Mouse (Mus musculus) midbrain, embryonic 16.5 days (tissue): ENCODE data around the gene Sf3b3. TPM values are rescaled to one million over a fixed set of nuclear protein-coding genes. Genes with fewer than 3 reads are reported as not detected.
"Not testable (repeated sequence)": the region's sequence is repeated elsewhere in the genome, so short reads cannot be mapped to it uniquely, and the experiment has no call there.

Experiments used
- ATAC-seq: fragments of 200-750 bp; cut with Nextera tagmentation; 2 replicates; pipeline ENCODE4 v1.8.0; 2017; ENCODE audit warnings: moderate TSS enrichment
- H3K27ac ChIP-seq: fragments of 300-500 bp; sonication (generic); 2 replicates; pipeline ENCODE4 v1.5.1; 2014; ENCODE audit warnings: mild to moderate bottlenecking, low read length, mixed read lengths
- H3K27me3 ChIP-seq: fragments of 300-500 bp; sonication (generic); 2 replicates; pipeline ENCODE4 v1.6.1; 2014; ENCODE audit warnings: low read depth, low read length, mixed read lengths; ENCODE audit not compliant: control insufficient read depth, insufficient read depth
- H3K36me3 ChIP-seq: fragments of 300-500 bp; sonication (generic); 2 replicates; pipeline ENCODE4 v1.6.1; 2014; ENCODE audit warnings: mild to moderate bottlenecking, low read length, moderate library complexity, mixed read lengths; ENCODE audit not compliant: control insufficient read depth, insufficient read depth
- H3K4me1 ChIP-seq: fragments of 300-500 bp; sonication (generic); 2 replicates; pipeline ENCODE4 v1.6.1; 2014; ENCODE audit warnings: mild to moderate bottlenecking, low read length, mixed read lengths; ENCODE audit not compliant: control insufficient read depth, insufficient read depth
- H3K4me2 ChIP-seq: fragments of 300-500 bp; sonication (generic); 2 replicates; pipeline ENCODE4 v1.6.1; 2014; ENCODE audit warnings: mild to moderate bottlenecking, low read length, mixed read lengths
- H3K4me3 ChIP-seq: fragments of 300-500 bp; sonication (generic); 2 replicates; pipeline ENCODE4 v1.5.1; 2014; ENCODE audit warnings: low read depth, mild to moderate bottlenecking, low read length, moderate library complexity, mixed read lengths
- H3K9ac ChIP-seq: fragments of 300-500 bp; sonication (generic); 2 replicates; pipeline ENCODE4 v1.6.1; 2014; ENCODE audit warnings: low read depth, low read length, mixed read lengths
- H3K9me3 ChIP-seq: fragments of 300-500 bp; sonication (generic); replicated peaks from 2 replicates; pipeline ENCODE4 v1.6.1; 2014; ENCODE audit warnings: mild to moderate bottlenecking, low read length, mixed read lengths; ENCODE audit not compliant: control insufficient read depth, poor library complexity, severe bottlenecking
- WGBS: fragments of 180-500 bp; shearing (Covaris S2); extraction: QIAGEN DNeasy Blood & Tissue Kit; methylation state at CpG from one replicate; pipeline ENCODE4 v1.1.7; 2014; 5-methylcytosine and 5-hydroxymethylcytosine counted together
- polyA plus RNA-seq: library from polyadenylated mRNA; unstranded; fragments of >200 nt; fragmentation: Nextera tagmentation; extraction: Ambion mirVana; gene quantifications from 2 replicates; pipeline ENCODE4 v1.2.1, GENCODE M21; 2015

Sf3b3 gene
- polyA plus RNA-seq, 1 experiment from 2014 or later: 92.3 TPM

GRCm38 (mm10) chr8:110856760-110857461 is 10.3 kb upstream of the Sf3b3 start:
- no peak for ATAC-seq
- Histone ChIP-seq H3K4me2 (no peak overlapping the region), H3K27me3 (no peaks in the 10 kb centered on the region), H3K4me1 (no peaks in the 10 kb centered on the region), H3K4me3 (no peak overlapping the region), H3K27ac (no peak overlapping the region), H3K36me3 (peaks cover 45% of the 10 kb centered on the region), H3K9ac (no peak overlapping the region), H3K9me3 (no peaks in the 10 kb centered on the region)
- 93% methylated on average over 4 of the region's 5 CpGs for WGBS

DNA sequence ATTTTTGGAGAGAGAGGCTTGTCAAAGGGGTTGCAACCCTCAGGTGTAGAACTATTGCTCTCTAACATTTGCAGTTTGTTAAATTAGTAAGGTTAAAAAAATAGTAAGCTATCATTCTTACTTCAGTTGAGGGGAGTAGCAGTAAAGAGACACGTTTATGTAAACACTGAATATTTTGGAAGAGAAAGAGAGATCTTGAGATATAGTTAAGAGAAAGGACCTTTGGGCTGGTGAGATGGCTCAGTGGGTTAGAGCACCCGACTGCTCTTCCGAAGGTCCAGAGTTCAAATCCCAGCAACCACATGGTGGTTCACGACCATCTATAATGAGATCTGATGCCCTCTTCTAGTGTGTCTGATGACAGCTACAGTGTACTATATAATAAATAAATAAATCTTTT is 9.5 kb upstream of the Sf3b3 start:
- 93% methylated on average over 4 of the region's 4 CpGs for WGBS
- peaks cover 44% of the 10 kb centered on the region for H3K36me3 ChIP-seq
- not testable (repeated sequence) for H3K4me1 ChIP-seq, H3K4me2 ChIP-seq, H3K27me3 ChIP-seq, H3K9ac ChIP-seq, ATAC-seq, H3K9me3 ChIP-seq, H3K4me3 ChIP-seq, H3K27ac ChIP-seq

- WGBS: 96% methylated on average over 10 of the region's 10 CpGs
- peaks cover 27% of the 10 kb centered on the region for H3K36me3 ChIP-seq
- no peaks in the 10 kb centered on the region for H3K9me3 ChIP-seq
- no peaks in the 10 kb centered on the region for H3K27me3 ChIP-seq
- H3K4me3 ChIP-seq: no peak overlapping the region
- H3K4me2 ChIP-seq: no peak overlapping the region
- no peak overlapping the region for H3K27ac ChIP-seq
- ATAC-seq: no peak
- no peak overlapping the region for H3K9ac ChIP-seq
- peaks cover 9% of the 10 kb centered on the region for H3K4me1 ChIP-seq
Measured at GRCm38 (mm10) chr8:110851186-110851585, 4.6 kb upstream of the Sf3b3 start.

GRCm38 (mm10) chr8:110847645-110848495 is 1.3 kb upstream of the Sf3b3 start:
- Histone ChIP-seq H3K36me3 (peaks cover 18% of the 10 kb centered on the region), H3K9ac (peak overlapping the region; percentile 85), H3K4me2 (peak overlapping the region; percentile 70), H3K27ac (no peak overlapping the region), H3K27me3 (no peaks in the 10 kb centered on the region), H3K4me3 (peak overlapping the region; percentile 87), H3K4me1 (peaks cover 26% of the 10 kb centered on the region), H3K9me3 (no peaks in the 10 kb centered on the region)
- 57% methylated on average over 14 of the region's 14 CpGs for WGBS
- no peak for ATAC-seq

GRCm38 (mm10) chr8:110847171-110847549 is 573 bp upstream of the Sf3b3 start:
- Histone ChIP-seq H3K9ac (peak overlapping the region; percentile 85), H3K27ac (peak overlapping the region; percentile 84), H3K27me3 (no peaks in the 10 kb centered on the region), H3K4me2 (peak overlapping the region; percentile 70), H3K9me3 (no peaks in the 10 kb centered on the region), H3K36me3 (peaks cover 13% of the 10 kb centered on the region), H3K4me1 (peaks cover 26% of the 10 kb centered on the region), H3K4me3 (peak overlapping the region; percentile 87)
- peak; percentile 60; the same call in 1 of the 2 replicates for ATAC-seq
- 2% methylated on average over 13 of the region's 13 CpGs for WGBS

DNA sequence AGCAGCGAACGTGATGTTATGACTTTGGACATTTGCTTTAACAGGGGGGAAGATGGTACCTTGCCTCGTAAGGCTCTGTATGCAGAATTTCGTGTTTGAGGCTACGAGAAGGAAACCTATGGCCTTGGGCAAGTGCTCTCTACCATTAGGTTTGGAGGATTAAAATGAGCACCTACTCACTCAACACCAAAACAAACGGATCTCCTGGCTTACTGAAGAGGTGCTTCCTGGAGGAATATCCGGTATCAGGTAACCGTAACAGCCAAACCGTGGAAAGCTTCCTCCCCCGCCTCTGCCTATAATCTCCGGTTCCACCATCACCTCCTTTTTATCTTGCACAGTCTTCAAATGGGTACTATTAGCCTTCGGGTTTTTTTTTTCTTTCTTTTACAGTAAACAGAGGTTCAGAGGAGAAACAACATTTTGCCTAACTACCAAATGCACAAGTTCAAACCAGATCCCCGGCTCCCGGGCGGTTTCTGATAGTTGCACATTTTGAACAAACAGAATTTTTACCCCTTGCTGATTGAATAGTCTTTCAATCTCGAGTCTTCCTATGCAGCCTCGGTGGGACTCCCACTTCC is 674 bp downstream of the Sf3b3 start:
- no peaks in the 10 kb centered on the region for H3K9me3 ChIP-seq
- H3K9ac ChIP-seq: peak overlapping the region; percentile 88
- WGBS: 11% methylated on average over 17 of the region's 17 CpGs
- H3K4me1 ChIP-seq: peaks cover 26% of the 10 kb centered on the region
- no peaks in the 10 kb centered on the region for H3K27me3 ChIP-seq
- peak overlapping the region; percentile 83 for H3K4me2 ChIP-seq
- H3K4me3 ChIP-seq: peak overlapping the region; percentile 87
- H3K27ac ChIP-seq: peak overlapping the region; percentile 84
- H3K36me3 ChIP-seq: peaks cover 17% of the 10 kb centered on the region
- no peak for ATAC-seq

DNA sequence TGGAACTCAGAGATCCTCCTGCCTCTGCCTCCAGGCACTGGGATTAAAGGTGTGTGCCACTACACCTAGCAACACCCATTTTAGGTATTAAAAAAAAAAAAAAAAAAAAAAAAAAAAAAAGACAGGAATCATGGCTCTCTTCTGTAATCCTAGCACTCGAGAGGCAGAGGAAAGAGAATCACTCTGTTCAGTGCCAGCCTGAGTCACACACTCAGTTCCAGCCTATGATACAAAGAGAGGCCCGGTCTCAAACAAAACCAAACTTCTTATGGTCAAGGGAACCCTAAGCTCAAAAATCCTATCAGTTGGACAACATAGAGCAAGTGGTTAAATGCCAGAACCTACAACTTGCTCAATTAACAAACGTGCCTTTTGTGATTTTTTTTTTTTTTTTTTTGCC is 1.6 kb downstream of the Sf3b3 start:
- Histone ChIP-seq H3K4me1 (peaks cover 26% of the 10 kb centered on the region), H3K4me2 (peak overlapping the region; percentile 83), H3K9ac (no peak overlapping the region), H3K36me3 (peaks cover 25% of the 10 kb centered on the region), H3K4me3 (no peak overlapping the region), H3K9me3 (no peaks in the 10 kb centered on the region), H3K27ac (no peak overlapping the region), H3K27me3 (no peaks in the 10 kb centered on the region)
- no peak for ATAC-seq
- 83% methylated on average over 3 of the region's 3 CpGs for WGBS

- Histone ChIP-seq H3K27ac (no peak overlapping the region), H3K4me1 (peaks cover 26% of the 10 kb centered on the region), H3K27me3 (no peaks in the 10 kb centered on the region), H3K4me3 (no peak overlapping the region), H3K9ac (no peak overlapping the region), H3K36me3 (peaks cover 35% of the 10 kb centered on the region), H3K4me2 (no peak overlapping the region), H3K9me3 (no peaks in the 10 kb centered on the region)
- WGBS: 92% methylated on average over 5 of the region's 5 CpGs
- no peak for ATAC-seq
Measured at GRCm38 (mm10) chr8:110843207-110843606, 3.4 kb downstream of the Sf3b3 start.
